Mouse (Mus musculus) myocyte (in vitro differentiated cells): ENCODE measurements at regions not wholly inside any gene's neighbourhood (a gene's known extent, or its start where the extent isn't known, plus 50 kb on each side); places are given as distances from the start of the nearest gene placed in this dataset.
A peak's percentile ranks its signal among the peaks of the same experiment; 100 is the strongest.

Experiments
- H3K27me3 ChIP-seq: one replicate; pipeline ENCODE4 v1.6.1; 2011; ENCODE audit not compliant: control insufficient read depth, insufficient read depth, insufficient read length
- H3K36me3 ChIP-seq: one replicate; pipeline ENCODE4 v1.6.1; 2011; ENCODE audit not compliant: control insufficient read depth, insufficient read depth
- H3K4me2 ChIP-seq: one replicate; pipeline ENCODE4 v1.6.1; 2011; ENCODE audit warnings: low read depth, control low read depth
- H3K4me3 ChIP-seq: one replicate; pipeline ENCODE4 v1.5.1; 2011; ENCODE audit warnings: mild to moderate bottlenecking, control low read depth, moderate library complexity
- H3K79me2 ChIP-seq: one replicate; pipeline ENCODE4 v1.6.1; 2011; ENCODE audit not compliant: control insufficient read depth, insufficient read depth
- H3ac ChIP-seq: one replicate; pipeline ENCODE4 v1.6.1; 2011; ENCODE audit not compliant: control insufficient read depth, insufficient read length
- CEBPB ChIP-seq: IDR thresholded peaks from 2 replicates; pipeline ENCODE4 v1.6.1; 2011; ENCODE audit warnings: mild to moderate bottlenecking, moderate library complexity; ENCODE audit not compliant: poor library complexity, insufficient read depth, severe bottlenecking
- E2F4 ChIP-seq: IDR thresholded peaks from one replicate; pipeline ENCODE4 v1.6.1; 2011; ENCODE audit warnings: mild to moderate bottlenecking, control low read depth, moderate library complexity; ENCODE audit not compliant: insufficient read depth
- MAX ChIP-seq: IDR thresholded peaks from one replicate; pipeline ENCODE4 v1.6.1; 2011; ENCODE audit warnings: low read depth, mild to moderate bottlenecking, control low read depth
- MYOD1 ChIP-seq, 3 experiments: IDR thresholded peaks; one replicate each; pipeline ENCODE4 v1.6.1; 2011; ENCODE audit warnings: control low read depth in 2 of 3, low read depth in 2 of 3, mild to moderate bottlenecking in 2 of 3, moderate library complexity in 1 of 3; ENCODE audit not compliant: insufficient read length in 2 of 3, control insufficient read depth in 1 of 3
- MYOG ChIP-seq, 3 experiments: IDR thresholded peaks; one replicate each; pipeline ENCODE4 v1.6.1; 2011; ENCODE audit warnings: control low read depth in 2 of 3, low read depth in 2 of 3, mild to moderate bottlenecking in 2 of 3; ENCODE audit not compliant: insufficient read length in 2 of 3, control insufficient read depth in 1 of 3, insufficient read depth in 1 of 3
- POLR2A ChIP-seq: IDR thresholded peaks from one replicate; pipeline ENCODE4 v1.6.1; 2011; ENCODE audit warnings: low read depth, mild to moderate bottlenecking, control low read depth, moderate library complexity; ENCODE audit not compliant: insufficient read length
- POLR2AphosphoS2 ChIP-seq: IDR thresholded peaks from one replicate; pipeline ENCODE4 v1.6.1; 2011; ENCODE audit warnings: low read depth, control low read depth; ENCODE audit not compliant: insufficient read length
- REST ChIP-seq: IDR thresholded peaks from one replicate; pipeline ENCODE4 v1.6.1; 2011; ENCODE audit warnings: mild to moderate bottlenecking, control low read depth, moderate library complexity; ENCODE audit not compliant: insufficient read depth, insufficient read length
- SRF ChIP-seq: IDR thresholded peaks from one replicate; pipeline ENCODE4 v1.6.1; 2011; ENCODE audit warnings: low read depth; ENCODE audit not compliant: control insufficient read depth, insufficient read length
- TCF12 ChIP-seq: IDR thresholded peaks from one replicate; pipeline ENCODE4 v1.6.1; 2011; ENCODE audit warnings: mild to moderate bottlenecking, control low read depth; ENCODE audit not compliant: poor library complexity, insufficient read depth, severe bottlenecking
- TCF3 ChIP-seq: IDR thresholded peaks from one replicate; pipeline ENCODE4 v1.6.1; 2011; ENCODE audit warnings: low read depth, control low read depth; ENCODE audit not compliant: insufficient read length
- USF1 ChIP-seq: IDR thresholded peaks from one replicate; pipeline ENCODE4 v1.6.1; 2011; ENCODE audit warnings: low read depth, mild to moderate bottlenecking, control low read depth, moderate library complexity

DNA sequence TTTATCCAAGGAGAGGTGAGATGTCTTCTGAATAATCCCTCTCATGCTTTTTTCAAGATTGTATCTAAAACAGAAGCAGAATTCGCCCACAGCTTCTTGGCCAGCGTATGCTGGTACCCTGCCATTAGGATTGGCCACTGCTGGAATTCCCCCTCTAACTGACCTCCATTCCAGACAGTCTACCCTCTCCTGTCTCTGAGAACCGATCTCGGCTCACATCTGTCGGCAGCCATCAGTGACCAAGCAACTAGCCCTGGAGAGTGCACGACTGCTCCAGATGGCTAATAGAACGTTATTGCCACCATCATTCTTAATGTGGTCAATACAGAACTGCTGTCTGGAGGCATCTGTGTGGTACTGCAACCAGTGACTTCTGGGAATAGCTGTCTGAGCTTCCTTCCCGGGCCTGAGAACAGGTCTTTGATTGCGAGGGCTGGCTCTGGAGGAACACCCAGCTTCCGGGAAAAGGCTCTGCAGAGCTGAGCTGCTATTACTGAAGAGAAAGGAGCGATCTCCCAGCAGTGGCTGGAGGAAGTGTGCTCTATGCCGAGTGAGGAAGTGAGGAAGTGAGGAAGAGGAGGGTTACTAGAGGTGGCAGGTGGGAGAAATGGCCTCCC is 187.1 kb upstream of the Ppp2r3a start:
- TF ChIP-seq MYOD1 (IDR thresholded peaks at IDR 0.05; ENCODE audit: control insufficient read depth in 1 of 3, insufficient read length in 2 of 3, low read depth in 2 of 3) (peak in 2 of 3 experiments; percentile 64 to 80), MAX (no peak)
- Histone ChIP-seq H3K79me2 (no peaks in the 10 kb centered on the region), H3K36me3 (no peaks in the 10 kb centered on the region), H3K4me2 (peak overlapping the region; percentile 58), H3K27me3 (no peaks in the 10 kb centered on the region), H3K4me3 (no peak overlapping the region), H3ac (no peak overlapping the region)

DNA sequence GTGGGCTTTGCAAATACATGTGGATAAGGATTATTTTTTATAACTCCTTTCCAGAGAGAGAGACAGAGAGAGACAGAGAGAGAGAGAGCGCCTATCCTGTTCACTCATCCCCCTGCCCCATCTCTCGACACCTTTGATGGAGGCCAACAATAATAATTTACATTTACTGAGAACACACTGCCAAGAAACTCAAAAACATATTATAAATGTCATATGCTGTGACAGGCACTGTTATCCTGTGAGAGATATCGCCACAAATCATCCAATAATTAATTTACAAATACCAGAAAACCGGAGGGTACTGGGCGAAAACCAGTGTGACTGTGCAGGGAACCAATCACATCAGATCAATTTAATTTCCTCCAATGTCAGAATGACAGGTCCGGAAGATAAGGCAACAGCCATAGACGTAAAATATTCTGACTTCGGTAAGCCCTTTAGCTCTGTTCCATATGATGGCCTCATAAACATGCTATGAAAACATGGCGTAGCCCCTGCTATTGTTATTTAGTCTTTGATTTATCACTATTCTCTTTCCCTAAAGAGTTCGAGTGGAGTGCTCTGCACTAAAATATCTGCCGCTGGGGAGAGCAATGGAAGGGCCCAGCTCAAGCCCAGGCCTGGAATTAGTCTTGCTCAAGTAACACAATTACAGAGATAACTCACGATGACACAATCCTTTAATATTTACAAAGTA is 173.5 kb upstream of the Ppp2r3a start:
- Histone ChIP-seq H3ac (no peak overlapping the region), H3K4me3 (no peak overlapping the region), H3K36me3 (no peaks in the 10 kb centered on the region), H3K4me2 (no peak overlapping the region), H3K79me2 (no peaks in the 10 kb centered on the region), H3K27me3 (no peaks in the 10 kb centered on the region)
- TF ChIP-seq MAX, result no peak
- TF ChIP-seq E2F4, result no peak
- TF ChIP-seq CEBPB, result no peak
- no peak for TF ChIP-seq MYOD1 (IDR thresholded peaks at IDR 0.05; ENCODE audit: control insufficient read depth in 1 of 3, insufficient read length in 2 of 3, low read depth in 2 of 3)
- TF ChIP-seq REST, result no peak
- TF ChIP-seq MYOG (IDR thresholded peaks at IDR 0.05; ENCODE audit: control insufficient read depth in 1 of 3, insufficient read depth in 1 of 3, insufficient read length in 2 of 3, low read depth in 2 of 3), result no peak
- TF ChIP-seq SRF, result no peak
- TF ChIP-seq POLR2A, result no peak
- no peak for TF ChIP-seq TCF12
- TF ChIP-seq USF1, result no peak
- no peak for TF ChIP-seq TCF3
- TF ChIP-seq POLR2AphosphoS2, result no peak

DNA sequence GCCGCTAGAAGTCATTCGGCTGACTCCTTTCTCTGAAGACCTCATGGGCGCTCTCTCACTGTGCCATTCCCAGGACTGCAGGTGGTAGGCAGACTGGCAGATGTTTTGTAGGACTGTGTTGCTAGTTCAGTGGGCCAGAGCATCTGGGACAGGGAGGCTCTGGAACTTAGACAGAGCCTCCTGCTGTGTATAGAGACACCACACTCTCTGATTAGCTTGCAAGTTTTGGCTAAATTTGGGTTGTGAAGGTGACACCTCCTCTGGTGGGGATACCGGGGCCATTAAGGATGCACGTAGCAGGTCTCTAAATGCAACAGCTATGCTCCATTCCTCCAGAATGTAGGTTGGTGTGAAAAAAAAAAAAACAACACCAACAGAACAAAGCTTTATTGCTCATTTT is 171.4 kb upstream of the Ppp2r3a start:
- TF ChIP-seq MYOD1 (IDR thresholded peaks at IDR 0.05; ENCODE audit: control insufficient read depth in 1 of 3, insufficient read length in 2 of 3, low read depth in 2 of 3), result no peak
- Histone ChIP-seq H3ac (no peak overlapping the region), H3K79me2 (no peaks in the 10 kb centered on the region), H3K36me3 (no peaks in the 10 kb centered on the region), H3K27me3 (no peaks in the 10 kb centered on the region), H3K4me2 (no peak overlapping the region), H3K4me3 (no peak overlapping the region)

DNA sequence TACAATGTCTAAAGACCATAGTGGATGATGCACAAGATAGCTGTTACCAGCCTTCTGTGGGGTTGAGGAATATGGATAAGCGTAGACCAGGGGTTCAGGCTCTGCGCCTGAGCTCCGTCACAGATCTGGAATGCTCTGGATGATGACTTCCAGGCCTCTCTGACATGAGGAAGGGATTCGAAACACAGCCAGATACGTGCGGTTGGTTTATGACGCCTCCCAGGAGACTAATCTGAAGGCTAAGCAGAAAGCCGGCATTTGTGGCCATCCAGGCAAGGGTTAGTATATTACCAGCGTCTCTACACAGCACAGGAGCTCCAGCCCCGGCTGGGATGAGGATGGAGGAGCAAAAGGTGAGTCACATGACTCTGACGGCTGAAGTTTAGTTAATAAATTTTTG is 170.4 kb upstream of the Ppp2r3a start:
- TF ChIP-seq CEBPB, result no peak
- peak; percentile 20 for TF ChIP-seq USF1
- Histone ChIP-seq H3K4me2 (no peak overlapping the region), H3K27me3 (no peaks in the 10 kb centered on the region), H3K4me3 (no peak overlapping the region), H3ac (no peak overlapping the region), H3K79me2 (no peaks in the 10 kb centered on the region), H3K36me3 (no peaks in the 10 kb centered on the region)

DNA sequence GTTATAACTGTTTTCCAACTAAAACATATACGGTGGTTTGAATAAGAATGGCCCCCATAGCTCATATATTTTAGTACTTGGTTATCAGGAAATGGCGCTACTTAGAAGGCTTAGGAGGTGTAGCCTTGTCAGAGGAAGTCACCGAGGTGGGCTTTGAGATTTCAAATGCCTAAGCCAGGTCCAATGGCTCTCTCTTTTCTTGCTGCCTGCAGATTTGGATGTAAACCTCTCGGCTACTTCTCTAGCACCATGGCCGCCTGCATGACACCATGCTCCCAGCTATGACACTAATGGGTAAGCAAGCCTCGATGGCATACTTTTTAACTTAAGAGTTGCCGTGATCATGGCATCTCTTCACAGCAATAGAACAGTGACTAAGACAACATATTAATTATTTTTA is 169.5 kb upstream of the Ppp2r3a start:
- H3K36me3 ChIP-seq, result no peaks in the 10 kb centered on the region
- no peak overlapping the region for H3ac ChIP-seq
- no peaks in the 10 kb centered on the region for H3K79me2 ChIP-seq
- no peaks in the 10 kb centered on the region for H3K27me3 ChIP-seq
- TF ChIP-seq USF1, result no peak
- no peak for TF ChIP-seq MAX
- no peak for TF ChIP-seq SRF
- no peak overlapping the region for H3K4me3 ChIP-seq
- H3K4me2 ChIP-seq, result no peak overlapping the region

DNA sequence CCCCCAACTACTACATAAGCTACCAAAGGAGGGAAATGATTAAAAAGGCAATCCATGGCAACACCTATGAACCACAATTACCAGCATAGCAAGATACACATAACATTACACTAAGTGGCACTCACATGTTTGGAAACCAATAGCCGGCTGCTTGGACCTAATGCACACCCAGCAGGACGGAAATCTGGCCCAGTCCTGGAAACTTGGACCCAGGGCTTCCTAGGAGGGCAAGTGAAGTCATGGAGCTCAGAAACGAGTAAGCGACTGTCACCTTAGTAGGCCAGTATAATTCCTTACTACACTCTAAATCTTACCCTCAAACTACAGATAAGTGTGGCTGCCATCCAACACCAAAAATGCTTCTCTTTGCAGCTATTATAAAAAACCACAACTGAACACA is 168.6 kb upstream of the Ppp2r3a start:
- H3K4me2 ChIP-seq, result no peak overlapping the region
- no peak overlapping the region for H3K4me3 ChIP-seq
- no peaks in the 10 kb centered on the region for H3K79me2 ChIP-seq
- no peak for TF ChIP-seq USF1
- no peak for TF ChIP-seq MYOG (IDR thresholded peaks at IDR 0.05; ENCODE audit: control insufficient read depth in 1 of 3, insufficient read depth in 1 of 3, insufficient read length in 2 of 3, low read depth in 2 of 3)
- TF ChIP-seq TCF3, result no peak
- TF ChIP-seq CEBPB, result no peak
- no peak for TF ChIP-seq REST
- no peak for TF ChIP-seq SRF
- TF ChIP-seq MAX, result no peak
- no peak for TF ChIP-seq MYOD1 (IDR thresholded peaks at IDR 0.05; ENCODE audit: control insufficient read depth in 1 of 3, insufficient read length in 2 of 3, low read depth in 2 of 3)
- no peak for TF ChIP-seq TCF12
- no peak for TF ChIP-seq POLR2AphosphoS2
- TF ChIP-seq E2F4, result no peak
- no peak overlapping the region for H3ac ChIP-seq
- H3K36me3 ChIP-seq, result no peaks in the 10 kb centered on the region
- no peaks in the 10 kb centered on the region for H3K27me3 ChIP-seq
